Mouse (Mus musculus): ENCODE measurements at regions not wholly inside any gene's neighbourhood (a gene's known extent, or its start where the extent isn't known, plus 50 kb on each side); places are given as distances from the start of the nearest gene placed in this dataset.

DNA sequence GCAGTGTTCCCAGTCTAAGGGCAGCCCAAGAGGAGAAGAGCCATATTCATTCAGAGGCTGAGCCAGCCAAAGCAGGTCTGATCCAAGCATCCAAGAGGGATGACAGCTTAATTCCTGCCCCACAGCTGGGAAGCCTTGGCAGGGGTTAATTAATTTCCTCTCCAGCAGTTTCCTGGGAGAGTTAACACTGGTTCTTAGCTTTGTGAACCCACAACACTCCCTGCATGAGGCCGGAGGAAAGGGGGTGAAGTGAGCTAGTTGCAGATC is 394.9 kb downstream of the Mllt3 start:
- TF ChIP-seq EP300 (IDR thresholded peaks at IDR 0.05; ENCODE audit: low read depth) = no peak
- TF ChIP-seq CTCF (IDR thresholded peaks at IDR 0.05; ENCODE audit: low read depth) = no peak
